ENCODE assay signal across 9 mouse cellular contexts in genomic region chr13:63430206-63430605, GRCm38 (mm10).
DNase-seq lines count a peak whose midpoint lies in the region; ATAC-seq and TF ChIP-seq lines count a peak whose summit lies in the region.
"Had no signal": no experiment of that assay in that cellular context is flagged by ENCODE, and none has a peak within 500 bp of the region (broad histone marks: within the 10 kb centered on the region; RNA-seq: fewer than 3 reads in every experiment).

No protein-coding gene starts in this region.

- no peak for TF ChIP-seq CTCF in kidney, postnatal 0 days (IDR thresholded peaks at IDR 0.05; ENCODE audit: low read depth)

- H3K4me3 ChIP-seq in kidney, postnatal 0 days (replicated peaks; ENCODE audit: low read depth, low read length) = peak overlapping the region; percentile 58; the same call in 1 of the 2 replicates
- peak overlapping the region; percentile 58; the same call in 1 of the 2 replicates for H3K4me3 ChIP-seq in embryonic facial prominence, embryonic 11.5 days (ENCODE audit: low read depth, low read length)
- peak overlapping the region; percentile 69; the same call in 1 of the 2 replicates for H3K4me3 ChIP-seq in intestine, embryonic 16.5 days (ENCODE audit: low read length)
- peak overlapping the region; percentile 61 for H3K4me3 ChIP-seq in neural tube, embryonic 14.5 days (ENCODE audit: low read depth, low read length)

- H3K9me3 ChIP-seq in kidney, postnatal 0 days (replicated peaks; ENCODE audit: low read length) = no peaks in the 10 kb centered on the region
- no peaks in the 10 kb centered on the region for H3K9me3 ChIP-seq in embryonic facial prominence, embryonic 11.5 days (replicated peaks; ENCODE audit: control insufficient read depth, low read length)
- no peaks in the 10 kb centered on the region for H3K9me3 ChIP-seq in intestine, embryonic 16.5 days (ENCODE audit: control insufficient read depth, low read length)
- H3K9me3 ChIP-seq in neural tube, embryonic 14.5 days (ENCODE audit: control insufficient read depth, low read length) = no peaks in the 10 kb centered on the region

- WGBS in kidney, postnatal 0 days = 77% methylated on average over 9 of the region's 9 CpGs
- 77% methylated on average over 9 of the region's 9 CpGs for WGBS in embryonic facial prominence, embryonic 11.5 days
- 75% methylated on average over 9 of the region's 9 CpGs for WGBS in intestine, embryonic 16.5 days
- 69% methylated on average over 9 of the region's 9 CpGs for WGBS in neural tube, embryonic 14.5 days

- H3K27me3 ChIP-seq in kidney, postnatal 0 days (ENCODE audit: insufficient read depth, low read length) = no peaks in the 10 kb centered on the region
- no peaks in the 10 kb centered on the region for H3K27me3 ChIP-seq in embryonic facial prominence, embryonic 11.5 days (ENCODE audit: control insufficient read depth, insufficient read depth, low read length)
- H3K27me3 ChIP-seq in intestine, embryonic 16.5 days (replicated peaks; ENCODE audit: control insufficient read depth, insufficient read depth, low read length) = no peaks in the 10 kb centered on the region
- no peaks in the 10 kb centered on the region for H3K27me3 ChIP-seq in neural tube, embryonic 14.5 days (ENCODE audit: control insufficient read depth, insufficient read depth, low read length)

- ATAC-seq in kidney, postnatal 0 days (replicated peaks; ENCODE audit: low FRiP score, low read depth) = no peak
- no peak for ATAC-seq in embryonic facial prominence, embryonic 11.5 days (replicated peaks; ENCODE audit: insufficient number of reproducible peaks, low FRiP score, low TSS enrichment, low read depth)
- 0 out of 2 replicates have a peak, but pooled peaks have one; percentile 0 for ATAC-seq in intestine, embryonic 16.5 days
- ATAC-seq in neural tube, embryonic 14.5 days (ENCODE audit: low read depth) = no peak; the same call in 1 of the 2 replicates

- H3K4me1 ChIP-seq in kidney, postnatal 0 days (replicated peaks; ENCODE audit: insufficient read depth, low read length) = peaks cover 7% of the 10 kb centered on the region
- H3K4me1 ChIP-seq in embryonic facial prominence, embryonic 11.5 days (ENCODE audit: control insufficient read depth, insufficient read depth, low read length) = no peaks in the 10 kb centered on the region
- H3K4me1 ChIP-seq in intestine, embryonic 16.5 days (ENCODE audit: control insufficient read depth, insufficient read depth, low read length) = peaks cover 7% of the 10 kb centered on the region; the same call in 1 of the 2 replicates
- no peaks in the 10 kb centered on the region for H3K4me1 ChIP-seq in neural tube, embryonic 14.5 days (ENCODE audit: control insufficient read depth, insufficient read depth, low read length)

- H3K9ac ChIP-seq in kidney, postnatal 0 days (ENCODE audit: low read depth, low read length) = no peak overlapping the region; the same call in 1 of the 2 replicates
- no peak overlapping the region for H3K9ac ChIP-seq in embryonic facial prominence, embryonic 11.5 days (replicated peaks; ENCODE audit: low read length)
- peak overlapping the region; percentile 89 for H3K9ac ChIP-seq in intestine, embryonic 16.5 days (ENCODE audit: low read depth, low read length)
- H3K9ac ChIP-seq in neural tube, embryonic 14.5 days (replicated peaks; ENCODE audit: low read depth, low read length) = peak overlapping the region; percentile 63; the same call in 1 of the 2 replicates

- no peaks in the 10 kb centered on the region for H3K36me3 ChIP-seq in kidney, postnatal 0 days (ENCODE audit: insufficient read depth, low read length)
- H3K36me3 ChIP-seq in embryonic facial prominence, embryonic 11.5 days (replicated peaks; ENCODE audit: control insufficient read depth, insufficient read depth, low read depth, low read length) = no peaks in the 10 kb centered on the region
- 0 out of 2 replicates have a peak, but pooled peaks cover 2% of the 10 kb centered on the region for H3K36me3 ChIP-seq in intestine, embryonic 16.5 days (ENCODE audit: control insufficient read depth, insufficient read depth, low read length)
- H3K36me3 ChIP-seq in neural tube, embryonic 14.5 days (ENCODE audit: control insufficient read depth, insufficient read depth, low read length) = no peaks in the 10 kb centered on the region

- DNase-seq in kidney, postnatal 0 days (ENCODE audit: low spot score) = no peak
- no peak for DNase-seq in kidney, adult 9 months
- no peak for DNase-seq in embryonic facial prominence, embryonic 11.5 days (ENCODE audit: low spot score)
- no peak for DNase-seq in spleen, postnatal 10 days (ENCODE audit: low spot score in 2 of 2)
- no peak for DNase-seq in embryo, embryonic 10.5 days (ENCODE audit: low spot score)
- no peak for DNase-seq in kidney, adult 18-20 months
- DNase-seq: kidney, adult 8-10 months had no signal

- H3K4me2 ChIP-seq in kidney, postnatal 0 days (ENCODE audit: low read length) = peak overlapping the region; percentile 57
- H3K4me2 ChIP-seq in embryonic facial prominence, embryonic 11.5 days (ENCODE audit: low read depth, low read length) = peak overlapping the region; percentile 63
- peak overlapping the region; percentile 67; the same call in 1 of the 2 replicates for H3K4me2 ChIP-seq in intestine, embryonic 16.5 days (ENCODE audit: low read depth, low read length)
- H3K4me2 ChIP-seq in neural tube, embryonic 14.5 days (ENCODE audit: low read depth, low read length) = peak overlapping the region; percentile 53

- peak overlapping the region; percentile 98; the same call in 1 of the 2 replicates for H3K27ac ChIP-seq in kidney, postnatal 0 days
- no peak overlapping the region for H3K27ac ChIP-seq in embryonic facial prominence, embryonic 11.5 days (replicated peaks; ENCODE audit: low read depth, low read length)
- peak overlapping the region; percentile 99; the same call in 1 of the 2 replicates for H3K27ac ChIP-seq in intestine, embryonic 16.5 days (ENCODE audit: low read length)
- peak overlapping the region; percentile 91; the same call in 1 of the 2 replicates for H3K27ac ChIP-seq in neural tube, embryonic 14.5 days (ENCODE audit: low read depth, low read length)

Comparison
In these comparisons a context has a peak if more than half of its experiments do, and no peak if none do; other contexts are left out.
1. H3K9ac ChIP-seq: peak in intestine, embryonic 16.5 days (single experiment) and neural tube, embryonic 14.5 days (single experiment); none in kidney, postnatal 0 days (single experiment) and embryonic facial prominence, embryonic 11.5 days (single experiment).
2. Peak in every context shown above with its lines, with median percentiles within 50 percentile points of each other: H3K4me2 ChIP-seq and H3K4me3 ChIP-seq.